Mouse (Mus musculus): ENCODE measurements around the gene Zrsr2. TPM values are rescaled to one million over a fixed set of nuclear protein-coding genes. Genes with fewer than 3 reads are reported as not detected.
A peak's percentile ranks its signal among the peaks of the same experiment; 100 is the strongest.

Gene Zrsr2
- total and polyA plus RNA-seq, 3 experiments: 31.9 to 69.0 (median 43.6) TPM

DNA sequence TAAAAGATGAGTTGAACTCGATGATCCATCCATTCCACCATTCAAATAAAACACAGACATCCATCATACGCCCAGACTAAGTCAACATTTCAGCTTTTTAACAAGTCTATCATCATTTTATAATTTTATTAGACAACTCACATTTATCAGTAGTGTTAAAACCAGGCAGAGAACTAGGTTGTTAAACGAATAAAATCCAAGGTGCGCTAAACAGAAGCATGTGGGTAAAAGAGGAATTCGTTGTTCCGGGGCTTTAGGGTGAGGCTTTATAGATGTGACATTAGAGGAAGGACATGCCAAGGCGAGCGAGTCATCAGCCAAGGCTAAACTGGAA lies 50.5 kb downstream of the Zrsr2 start:
- H3K4me1 ChIP-seq (ENCODE audit: insufficient read depth, low read depth, low read length): no peaks in the 10 kb centered on the region
- no peaks in the 10 kb centered on the region for H3K9me3 ChIP-seq (replicated peaks)
- no peak for TF ChIP-seq POLR2AphosphoS5 (IDR thresholded peaks at IDR 0.05; ENCODE audit: insufficient replicate concordance, low read depth, low read length)
- no peak for TF ChIP-seq GATA1 (IDR thresholded peaks at IDR 0.05; ENCODE audit: borderline replicate concordance, low read length)
- no peak for TF ChIP-seq GATA2 (IDR thresholded peaks at IDR 0.05; ENCODE audit: borderline replicate concordance, low read depth, low read length)
- TF ChIP-seq CTCF (IDR thresholded peaks at IDR 0.05; ENCODE audit: low read depth, low read length): no peak
- TF ChIP-seq TAL1 (conservative IDR thresholded peaks at IDR 0.05; ENCODE audit: low read depth, low read length): no peak
- H3K4me3 ChIP-seq (ENCODE audit: low read depth, low read length): peak overlapping the region; percentile 80
- H3K27me3 ChIP-seq (ENCODE audit: insufficient read depth, low read length): no peaks in the 10 kb centered on the region
- ATAC-seq (ENCODE audit: extremely low read depth, insufficient number of reproducible peaks, low FRiP score, poor library complexity, severe bottlenecking) (no peak), DNase-seq (ENCODE audit: low spot score) (no peak)
- no peaks in the 10 kb centered on the region for H3K36me3 ChIP-seq (replicated peaks)

DNA sequence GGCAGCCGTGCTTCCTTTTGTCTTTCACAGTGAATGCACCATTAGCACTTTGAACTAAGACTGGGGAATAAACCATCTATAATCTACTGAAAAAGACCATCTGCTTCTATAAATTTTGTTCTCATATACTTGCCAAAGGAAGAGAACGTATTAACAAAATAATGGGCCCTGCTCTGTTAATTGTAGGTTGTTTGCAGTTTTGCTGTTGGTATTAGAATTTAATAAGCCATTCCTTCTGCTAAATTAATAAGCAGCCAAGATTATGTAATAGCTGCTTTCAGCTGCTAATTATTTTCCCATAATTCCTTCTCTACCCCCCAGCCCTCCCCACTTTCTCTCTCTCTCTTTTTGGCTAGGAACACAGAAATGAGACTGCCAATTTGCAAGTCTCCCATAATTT lies 51.6 kb downstream of the Zrsr2 start:
- Histone ChIP-seq H3K4me3 (ENCODE audit: low read depth, low read length) (no peak overlapping the region), H3K27me3 (ENCODE audit: insufficient read depth, low read length) (no peaks in the 10 kb centered on the region), H3K9me3 (replicated peaks) (no peaks in the 10 kb centered on the region), H3K36me3 (replicated peaks) (no peaks in the 10 kb centered on the region), H3K4me1 (ENCODE audit: insufficient read depth, low read depth, low read length) (no peaks in the 10 kb centered on the region)
- ATAC-seq (ENCODE audit: extremely low read depth, insufficient number of reproducible peaks, low FRiP score, poor library complexity, severe bottlenecking): no peak
- DNase-seq (ENCODE audit: low spot score): no peak
- TF ChIP-seq TAL1 (conservative IDR thresholded peaks at IDR 0.05; ENCODE audit: low read depth, low read length): no peak
- TF ChIP-seq CTCF (IDR thresholded peaks at IDR 0.05; ENCODE audit: low read depth, low read length): no peak
- no peak for TF ChIP-seq GATA1 (IDR thresholded peaks at IDR 0.05; ENCODE audit: borderline replicate concordance, low read length)
- TF ChIP-seq POLR2AphosphoS5 (IDR thresholded peaks at IDR 0.05; ENCODE audit: insufficient replicate concordance, low read depth, low read length): no peak
- no peak for TF ChIP-seq GATA2 (IDR thresholded peaks at IDR 0.05; ENCODE audit: borderline replicate concordance, low read depth, low read length)

DNA sequence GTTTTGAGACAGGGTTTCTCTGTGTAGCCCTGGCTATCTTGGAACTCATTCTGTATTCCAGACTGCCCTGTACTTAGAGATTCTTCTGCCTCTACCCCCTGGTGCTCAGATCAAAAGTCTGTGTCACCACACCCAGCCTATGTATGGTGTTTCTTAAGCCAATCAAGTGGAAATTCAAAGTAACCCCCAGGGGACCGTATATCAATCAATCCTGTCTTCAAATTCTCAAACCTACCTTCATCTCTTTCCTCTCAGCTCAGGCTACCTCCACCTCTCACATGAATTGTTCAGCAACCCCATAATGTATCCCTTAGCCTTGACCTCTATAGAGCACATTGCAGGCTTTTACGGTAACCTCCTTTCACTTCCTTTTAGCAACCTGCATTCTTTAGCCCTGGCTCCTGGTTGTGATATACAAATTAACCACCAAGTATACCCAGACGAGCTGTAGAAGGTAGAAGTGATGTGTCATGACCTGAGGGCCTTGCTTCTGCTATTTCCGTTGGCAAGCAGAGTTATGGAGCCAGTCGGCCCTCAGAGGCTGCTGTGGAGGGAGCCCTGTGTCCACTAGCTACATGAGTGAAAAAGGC lies 58.9 kb downstream of the Zrsr2 start:
- ATAC-seq (ENCODE audit: extremely low read depth, insufficient number of reproducible peaks, low FRiP score, poor library complexity, severe bottlenecking): no peak
- DNase-seq (ENCODE audit: low spot score): no peak
- TF ChIP-seq CTCF (IDR thresholded peaks at IDR 0.05; ENCODE audit: low read depth, low read length) (no peak), TAL1 (conservative IDR thresholded peaks at IDR 0.05; ENCODE audit: low read depth, low read length) (no peak), GATA2 (IDR thresholded peaks at IDR 0.05; ENCODE audit: borderline replicate concordance, low read depth, low read length) (no peak), GATA1 (IDR thresholded peaks at IDR 0.05; ENCODE audit: borderline replicate concordance, low read length) (no peak)
- H3K27me3 ChIP-seq (ENCODE audit: insufficient read depth, low read length): no peaks in the 10 kb centered on the region
- no peaks in the 10 kb centered on the region for H3K4me1 ChIP-seq (ENCODE audit: insufficient read depth, low read depth, low read length)
- no peaks in the 10 kb centered on the region for H3K36me3 ChIP-seq (replicated peaks)
- H3K9me3 ChIP-seq (replicated peaks): no peaks in the 10 kb centered on the region
- H3K4me3 ChIP-seq (ENCODE audit: low read depth, low read length): no peak overlapping the region

DNA sequence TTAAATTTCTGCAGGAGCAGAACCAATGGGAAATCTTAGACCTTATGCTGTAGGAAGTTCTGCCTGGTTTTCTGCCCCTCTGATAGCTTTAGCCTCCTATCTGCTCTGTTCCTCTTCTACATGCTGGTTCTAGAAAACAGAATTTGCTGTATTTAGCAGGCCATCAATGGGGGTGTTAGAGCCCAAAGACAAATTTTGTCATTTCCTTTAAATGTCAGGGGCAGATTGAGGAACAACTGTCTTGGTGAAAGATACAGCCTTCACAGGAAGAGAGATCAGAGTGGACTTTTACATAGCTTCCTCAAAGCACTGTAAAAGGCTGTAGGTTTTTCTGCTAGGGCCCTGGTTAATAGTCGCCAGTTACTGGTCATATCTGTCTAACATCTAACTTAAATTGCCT lies 61.1 kb downstream of the Zrsr2 start:
- Histone ChIP-seq H3K4me3 (ENCODE audit: low read depth, low read length) (no peak overlapping the region), H3K9me3 (replicated peaks) (no peaks in the 10 kb centered on the region), H3K36me3 (replicated peaks) (no peaks in the 10 kb centered on the region), H3K27me3 (ENCODE audit: insufficient read depth, low read length) (no peaks in the 10 kb centered on the region), H3K4me1 (ENCODE audit: insufficient read depth, low read depth, low read length) (no peaks in the 10 kb centered on the region)
- no peak for TF ChIP-seq GATA2 (IDR thresholded peaks at IDR 0.05; ENCODE audit: borderline replicate concordance, low read depth, low read length)
- TF ChIP-seq CTCF (IDR thresholded peaks at IDR 0.05; ENCODE audit: low read depth, low read length): no peak
- TF ChIP-seq TAL1 (conservative IDR thresholded peaks at IDR 0.05; ENCODE audit: low read depth, low read length): no peak
- TF ChIP-seq POLR2AphosphoS5 (IDR thresholded peaks at IDR 0.05; ENCODE audit: insufficient replicate concordance, low read depth, low read length): no peak
- no peak for TF ChIP-seq GATA1 (IDR thresholded peaks at IDR 0.05; ENCODE audit: borderline replicate concordance, low read length)
- DNase-seq (ENCODE audit: low spot score): no peak
- ATAC-seq (ENCODE audit: extremely low read depth, insufficient number of reproducible peaks, low FRiP score, poor library complexity, severe bottlenecking): no peak

DNA sequence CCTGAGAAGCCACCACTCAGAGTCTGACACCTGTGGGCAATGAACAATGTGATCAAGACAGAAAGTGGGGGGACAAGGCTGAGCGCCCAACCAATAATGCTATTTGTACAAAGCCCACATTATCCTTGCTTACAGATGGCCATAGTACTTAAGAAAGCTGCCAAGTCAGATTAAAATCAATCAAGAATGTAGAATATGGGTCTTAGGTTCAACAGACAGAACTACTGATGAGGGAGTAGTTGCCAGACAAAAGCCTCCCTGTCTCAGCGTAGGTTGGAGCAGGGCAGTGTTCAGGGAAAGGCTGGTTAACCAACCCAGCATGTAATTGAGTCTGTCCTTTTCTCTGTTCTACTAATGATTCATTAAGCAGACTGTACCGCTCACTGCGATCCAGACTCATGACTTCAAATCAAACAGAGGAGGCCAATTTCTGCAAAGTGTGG lies 72.9 kb downstream of the Zrsr2 start:
- DNase-seq (ENCODE audit: low spot score) (no peak), ATAC-seq (ENCODE audit: extremely low read depth, insufficient number of reproducible peaks, low FRiP score, poor library complexity, severe bottlenecking) (no peak)
- no peaks in the 10 kb centered on the region for H3K4me1 ChIP-seq (ENCODE audit: insufficient read depth, low read depth, low read length)
- TF ChIP-seq CTCF (IDR thresholded peaks at IDR 0.05; ENCODE audit: low read depth, low read length): no peak
- no peaks in the 10 kb centered on the region for H3K27me3 ChIP-seq (ENCODE audit: insufficient read depth, low read length)
- H3K36me3 ChIP-seq (replicated peaks): no peaks in the 10 kb centered on the region
- H3K4me3 ChIP-seq (ENCODE audit: low read depth, low read length): no peak overlapping the region
- no peaks in the 10 kb centered on the region for H3K9me3 ChIP-seq (replicated peaks)

Other genes starting within 250 kb of the Zrsr2 start
- not detected in 2 replicates for gene Rnf138rt1, start 197.3 kb downstream of the Zrsr2 start, total RNA-seq (2014; fragmentation: Nextera tagmentation)
- not detected in 2 replicates for gene Rnf138rt1, start 197.3 kb downstream of the Zrsr2 start, total RNA-seq (2017)
- gene Rnf138rt1, start 197.3 kb downstream of the Zrsr2 start, polyA plus RNA-seq (2012): not detected in 2 replicates
- 15.4 and 17.1 TPM in 2 replicates for gene Ap1s2, start 49.6 kb downstream of the Zrsr2 start, total RNA-seq (2014; fragmentation: Nextera tagmentation)
- gene Ap1s2, start 49.6 kb downstream of the Zrsr2 start, total RNA-seq (2017): 20.6 and 21.0 TPM in 2 replicates
- 5.7 and 7.5 TPM in 2 replicates for gene Ap1s2, start 49.6 kb downstream of the Zrsr2 start, polyA plus RNA-seq (2012)
- gene Car5b, start 69.3 kb upstream of the Zrsr2 start, total RNA-seq (2014; fragmentation: Nextera tagmentation): 0.23 and 0.39 TPM in 2 replicates
- 0.29 and 0.33 TPM in 2 replicates for gene Car5b, start 69.3 kb upstream of the Zrsr2 start, total RNA-seq (2017)
- gene Car5b, start 69.3 kb upstream of the Zrsr2 start, polyA plus RNA-seq (2012): not detected in 2 replicates
- gene Siah1b, start 117.8 kb upstream of the Zrsr2 start, total RNA-seq (2014; fragmentation: Nextera tagmentation): 17.5 and 19.5 TPM in 2 replicates
- gene Siah1b, start 117.8 kb upstream of the Zrsr2 start, total RNA-seq (2017): 17.8 and 19.3 TPM in 2 replicates
- 20.6 and 32.9 TPM in 2 replicates for gene Siah1b, start 117.8 kb upstream of the Zrsr2 start, polyA plus RNA-seq (2012)
- not detected in 2 replicates for gene Cltrn, start 130.2 kb upstream of the Zrsr2 start, total RNA-seq (2014; fragmentation: Nextera tagmentation)
- 0.29 and 0.49 TPM in 2 replicates for gene Cltrn, start 130.2 kb upstream of the Zrsr2 start, total RNA-seq (2017)
- gene Cltrn, start 130.2 kb upstream of the Zrsr2 start, polyA plus RNA-seq (2012): 0.04 TPM in 1 of 2 replicates, not detected in the other
- 0.19 TPM in 1 of 2 replicates, not detected in the other for gene Ace2, start 180.7 kb upstream of the Zrsr2 start, total RNA-seq (2014; fragmentation: Nextera tagmentation)
- 0.05 and 0.12 TPM in 2 replicates for gene Ace2, start 180.7 kb upstream of the Zrsr2 start, total RNA-seq (2017)
- not detected in 2 replicates for gene Ace2, start 180.7 kb upstream of the Zrsr2 start, polyA plus RNA-seq (2012)

All from G1E (cell line).